Mouse (Mus musculus): ENCODE data around the gene Vmn1r192. TPM values are rescaled to one million over a fixed set of nuclear protein-coding genes. Genes with fewer than 3 reads are reported as not detected.

Vmn1r192 gene
- polyA plus RNA-seq, 1 experiment from 2014 or later, result not detected

Small RNA genes within 50 kb of the gene (microRNA-seq; reads per million reads assigned to microRNA genes)
- gene Gm23282 (not detected), gene Gm25084 (not detected)

Other genes starting within 250 kb of the Vmn1r192 start
- 14.9 and 18.2 TPM in 2 replicates for gene Zfp184, start 246.0 kb downstream of the Vmn1r192 start, polyA plus RNA-seq (2014; fragmentation: Nextera tagmentation; extraction: Ambion mirVana)
- gene Pom121l2, start 209.9 kb downstream of the Vmn1r192 start, polyA plus RNA-seq (2014; fragmentation: Nextera tagmentation; extraction: Ambion mirVana), result not detected in 2 replicates
- gene Prss16, start 181.4 kb downstream of the Vmn1r192 start, polyA plus RNA-seq (2014; fragmentation: Nextera tagmentation; extraction: Ambion mirVana), result not detected in 2 replicates
- 8.0 TPM in 1 of 2 replicates, not detected in the other for gene Hist1h2ah, start 155.6 kb downstream of the Vmn1r192 start, polyA plus RNA-seq (2014; fragmentation: Nextera tagmentation; extraction: Ambion mirVana)
- 1.5 and 1.6 TPM in 2 replicates for gene Hist1h2bk, start 155.3 kb downstream of the Vmn1r192 start, polyA plus RNA-seq (2014; fragmentation: Nextera tagmentation; extraction: Ambion mirVana)
- 6.0 and 6.2 TPM in 2 replicates for gene Hist1h4i, start 149.8 kb downstream of the Vmn1r192 start, polyA plus RNA-seq (2014; fragmentation: Nextera tagmentation; extraction: Ambion mirVana)
- 4.4 and 5.3 TPM in 2 replicates for gene Hist1h2ag, start 148.2 kb downstream of the Vmn1r192 start, polyA plus RNA-seq (2014; fragmentation: Nextera tagmentation; extraction: Ambion mirVana)
- 1.8 and 2.5 TPM in 2 replicates for gene Hist1h2bj, start 147.9 kb downstream of the Vmn1r192 start, polyA plus RNA-seq (2014; fragmentation: Nextera tagmentation; extraction: Ambion mirVana)
- not detected in 2 replicates for gene Vmn1r188, start 106.7 kb downstream of the Vmn1r192 start, polyA plus RNA-seq (2014; fragmentation: Nextera tagmentation; extraction: Ambion mirVana)
- not detected in 2 replicates for gene Vmn1r189, start 85.3 kb downstream of the Vmn1r192 start, polyA plus RNA-seq (2014; fragmentation: Nextera tagmentation; extraction: Ambion mirVana)
- gene Vmn1r191, start 7.2 kb downstream of the Vmn1r192 start, polyA plus RNA-seq (2014; fragmentation: Nextera tagmentation; extraction: Ambion mirVana), result not detected in 2 replicates
- 0.14 TPM in 1 of 2 replicates, not detected in the other for gene Vmn1r193, start 32.0 kb upstream of the Vmn1r192 start, polyA plus RNA-seq (2014; fragmentation: Nextera tagmentation; extraction: Ambion mirVana)
- gene Vmn1r194, start 53.1 kb upstream of the Vmn1r192 start, polyA plus RNA-seq (2014; fragmentation: Nextera tagmentation; extraction: Ambion mirVana), result not detected in 2 replicates
- not detected in 2 replicates for gene Vmn1r195, start 79.4 kb upstream of the Vmn1r192 start, polyA plus RNA-seq (2014; fragmentation: Nextera tagmentation; extraction: Ambion mirVana)
- not detected in 2 replicates for gene Vmn1r196, start 98.8 kb upstream of the Vmn1r192 start, polyA plus RNA-seq (2014; fragmentation: Nextera tagmentation; extraction: Ambion mirVana)
- not detected in 2 replicates for gene Vmn1r197, start 133.4 kb upstream of the Vmn1r192 start, polyA plus RNA-seq (2014; fragmentation: Nextera tagmentation; extraction: Ambion mirVana)
- not detected in 2 replicates for gene Vmn1r198, start 159.2 kb upstream of the Vmn1r192 start, polyA plus RNA-seq (2014; fragmentation: Nextera tagmentation; extraction: Ambion mirVana)
- gene Vmn1r199, start 188.7 kb upstream of the Vmn1r192 start, polyA plus RNA-seq (2014; fragmentation: Nextera tagmentation; extraction: Ambion mirVana), result not detected in 2 replicates
- gene Vmn1r200, start 199.2 kb upstream of the Vmn1r192 start, polyA plus RNA-seq (2014; fragmentation: Nextera tagmentation; extraction: Ambion mirVana), result 0.20 TPM in 1 of 2 replicates, not detected in the other

Measured in hindbrain, embryonic 14.5 days (tissue).